Mouse (Mus musculus) cerebellum, adult 2 months (tissue): ENCODE data around the gene Tnfsf15.

ENCODE experiments used
- CTCF ChIP-seq: fragments of 200-500 bp; IDR thresholded peaks from 2 replicates; pipeline ENCODE4 v1.5.1; 2011; ENCODE audit warnings: low read depth, mild to moderate bottlenecking, control low read depth, low read length, moderate library complexity, borderline replicate concordance; ENCODE audit not compliant: insufficient read depth
- POLR2A ChIP-seq: fragments of 200-500 bp; IDR thresholded peaks from 2 replicates; pipeline ENCODE4 v1.6.1; 2011; ENCODE audit warnings: low read length, control low read depth, borderline replicate concordance; ENCODE audit not compliant: insufficient read depth

GRCm38 (mm10) chr4:63752687-63753523 is 8.0 kb upstream of the Tnfsf15 start:
- 0 out of 2 replicates have a peak, but pooled peaks have one; percentile 1 for TF ChIP-seq CTCF
- no peak for TF ChIP-seq POLR2A
